Mouse (Mus musculus) C2C12 (cell line): ENCODE measurements around the gene Oit1. TPM values are rescaled to one million over a fixed set of nuclear protein-coding genes. Genes with fewer than 3 reads are reported as not detected.

Source experiments
- H3K27me3 ChIP-seq: one replicate; pipeline ENCODE4 v1.6.1; 2011; ENCODE audit not compliant: control insufficient read depth, insufficient read depth, insufficient read length
- H3K36me3 ChIP-seq: one replicate; pipeline ENCODE4 v1.6.1; 2011; ENCODE audit not compliant: control insufficient read depth, insufficient read depth
- H3K4me3 ChIP-seq: one replicate; pipeline ENCODE4 v1.5.1; 2011; ENCODE audit warnings: mild to moderate bottlenecking, control low read depth; ENCODE audit not compliant: poor library complexity, insufficient read depth, severe bottlenecking
- H3K79me2 ChIP-seq: one replicate; pipeline ENCODE4 v1.6.1; 2011; ENCODE audit not compliant: control insufficient read depth, insufficient read depth
- H3K79me3 ChIP-seq: one replicate; pipeline ENCODE4 v1.6.1; 2011; ENCODE audit warnings: low read depth, control low read depth
- H3ac ChIP-seq: one replicate; pipeline ENCODE3; 2011; ENCODE audit warnings: low read depth; ENCODE audit not compliant: control insufficient read depth, insufficient read length
- CEBPB ChIP-seq: IDR thresholded peaks from one replicate; pipeline ENCODE4 v1.6.1; 2011; ENCODE audit warnings: low read depth, mild to moderate bottlenecking, control low read depth, moderate library complexity
- CTCF ChIP-seq: IDR thresholded peaks from one replicate; pipeline ENCODE4 v1.5.1; 2011; ENCODE audit not compliant: control insufficient read depth, insufficient read depth, insufficient read length
- FOSL1 ChIP-seq: IDR thresholded peaks from one replicate; pipeline ENCODE4 v1.8.0; 2011; ENCODE audit warnings: mild to moderate bottlenecking, low read length; ENCODE audit not compliant: poor library complexity, insufficient read depth, severe bottlenecking
- MAX ChIP-seq: IDR thresholded peaks from one replicate; pipeline ENCODE4 v1.6.1; 2011; ENCODE audit warnings: mild to moderate bottlenecking, control low read depth
- MYOD1 ChIP-seq: IDR thresholded peaks from one replicate; pipeline ENCODE4 v1.6.1; 2011; ENCODE audit warnings: low read depth; ENCODE audit not compliant: control insufficient read depth, insufficient read length
- MYOG ChIP-seq: IDR thresholded peaks from one replicate; pipeline ENCODE4 v1.6.1; 2011; ENCODE audit not compliant: control insufficient read depth, insufficient read length; ENCODE audit errors: extremely low read depth
- USF1 ChIP-seq: IDR thresholded peaks from one replicate; pipeline ENCODE4 v1.6.1; 2011; ENCODE audit warnings: low read depth, mild to moderate bottlenecking, control low read depth, moderate library complexity
- polyA plus RNA-seq: library from polyadenylated mRNA; unstranded; fragments of >200 nt; fragmentation: generic; extraction: Trizol; gene quantifications from one replicate; pipeline ENCODE4 v1.2.1, GENCODE M21; 2012; ENCODE audit warnings: missing spikeins

Oit1 gene
- polyA plus RNA-seq, 1 experiment, result not detected

- Histone ChIP-seq H3K36me3 (no peaks in the 10 kb centered on the region), H3K4me3 (no peak overlapping the region), H3ac (no peak overlapping the region), H3K79me2 (no peaks in the 10 kb centered on the region), H3K79me3 (no peaks in the 10 kb centered on the region), H3K27me3 (no peaks in the 10 kb centered on the region)
- TF ChIP-seq CTCF, result no peak
- TF ChIP-seq USF1, result no peak
- no peak for TF ChIP-seq MAX
- TF ChIP-seq CEBPB, result no peak
These were observed 20.0 kb upstream of the Oit1 start for GRCm38 (mm10) chr14:8398507-8398906.

GRCm38 (mm10) chr14:8395690-8396287 is 17.2 kb upstream of the Oit1 start:
- Histone ChIP-seq H3K27me3 (no peaks in the 10 kb centered on the region), H3ac (no peak overlapping the region), H3K4me3 (no peak overlapping the region), H3K79me3 (no peaks in the 10 kb centered on the region), H3K36me3 (no peaks in the 10 kb centered on the region), H3K79me2 (no peaks in the 10 kb centered on the region)
- TF ChIP-seq MAX (no peak), MYOD1 (no peak), CEBPB (no peak), MYOG (no peak), CTCF (no peak), FOSL1 (no peak), USF1 (no peak)

- Histone ChIP-seq H3K4me3 (no peak overlapping the region), H3K79me3 (no peaks in the 10 kb centered on the region), H3K36me3 (no peaks in the 10 kb centered on the region), H3K79me2 (no peaks in the 10 kb centered on the region), H3ac (no peak overlapping the region), H3K27me3 (no peaks in the 10 kb centered on the region)
- TF ChIP-seq USF1 (no peak), MYOG (no peak), MYOD1 (no peak)
These were observed 13.7 kb upstream of the Oit1 start for GRCm38 (mm10) chr14:8392181-8392825.

- Histone ChIP-seq H3K4me3 (no peak overlapping the region), H3K36me3 (no peaks in the 10 kb centered on the region), H3ac (no peak overlapping the region), H3K79me2 (no peaks in the 10 kb centered on the region), H3K27me3 (no peaks in the 10 kb centered on the region), H3K79me3 (no peaks in the 10 kb centered on the region)
- TF ChIP-seq MYOG (no peak), CEBPB (no peak), CTCF (no peak), MAX (no peak), FOSL1 (no peak), MYOD1 (no peak), USF1 (no peak)
These were observed 9.2 kb downstream of the Oit1 start for GRCm38 (mm10) chr14:8369394-8369793.

- Histone ChIP-seq H3K4me3 (no peak overlapping the region), H3K27me3 (no peaks in the 10 kb centered on the region), H3K79me3 (no peaks in the 10 kb centered on the region), H3K36me3 (no peaks in the 10 kb centered on the region), H3K79me2 (no peaks in the 10 kb centered on the region), H3ac (no peak overlapping the region)
- no peak for TF ChIP-seq MYOD1
- TF ChIP-seq MYOG, result no peak
- TF ChIP-seq CTCF, result no peak
- TF ChIP-seq CEBPB, result no peak
- TF ChIP-seq MAX, result no peak
- TF ChIP-seq FOSL1, result no peak
- no peak for TF ChIP-seq USF1
These were observed 9.7 kb downstream of the Oit1 start for GRCm38 (mm10) chr14:8368900-8369299.
